Mouse (Mus musculus) megakaryocyte, embryonic 14.5 days (primary cell): ENCODE data around the gene Optc. TPM values are rescaled to one million over a fixed set of nuclear protein-coding genes. Genes with fewer than 3 reads are reported as not detected.
A peak's percentile ranks its signal among the peaks of the same experiment; 100 is the strongest.

Source experiments
- H3K27me3 ChIP-seq: replicated peaks from 2 replicates; pipeline ENCODE3; 2012; ENCODE audit warnings: inconsistent platforms
- H3K36me3 ChIP-seq: replicated peaks from 2 replicates; pipeline ENCODE3; 2012; ENCODE audit warnings: low read length, inconsistent platforms, mixed read lengths
- H3K4me1 ChIP-seq: 2 replicates; pipeline ENCODE4 v1.6.1; 2012; ENCODE audit warnings: inconsistent platforms
- H3K4me3 ChIP-seq: replicated peaks from 2 replicates; pipeline ENCODE3; 2012; ENCODE audit warnings: moderate library complexity, mild to moderate bottlenecking, inconsistent platforms
- H3K9me3 ChIP-seq: 2 replicates; pipeline ENCODE4 v1.6.1; 2012; ENCODE audit warnings: inconsistent platforms
- FLI1 ChIP-seq: IDR thresholded peaks from 2 replicates; pipeline ENCODE4 v1.6.1; 2012; ENCODE audit warnings: low read length, inconsistent platforms, mixed read lengths
- GATA1 ChIP-seq: IDR thresholded peaks from 3 replicates; pipeline ENCODE4 v1.6.1; 2012; ENCODE audit warnings: mixed read lengths, low read length, inconsistent platforms, borderline replicate concordance
- polyA plus RNA-seq: library from polyadenylated mRNA; stranded (reverse); fragments of >175 nt; gene quantifications from 2 replicates; pipeline ENCODE4 v1.2.3, GENCODE M21; 2012; ENCODE audit warnings: low replicate concordance; ENCODE audit not compliant: insufficient read depth

Optc gene
- polyA plus RNA-seq, 1 experiment, result not detected

- TF ChIP-seq GATA1 (no peak), FLI1 (no peak)
- Histone ChIP-seq H3K27me3 (peaks cover 24% of the 10 kb centered on the region), H3K9me3 (peaks cover 12% of the 10 kb centered on the region), H3K4me1 (peaks cover 32% of the 10 kb centered on the region), H3K36me3 (no peaks in the 10 kb centered on the region), H3K4me3 (no peak overlapping the region)
These were observed 31.9 kb upstream of the Optc start for GRCm38 (mm10) chr1:133939708-133940107.

- no peak for TF ChIP-seq FLI1
- no peak for TF ChIP-seq GATA1
- peaks cover 44% of the 10 kb centered on the region for H3K4me1 ChIP-seq
- H3K36me3 ChIP-seq, result no peaks in the 10 kb centered on the region
- H3K4me3 ChIP-seq, result no peak overlapping the region
- H3K27me3 ChIP-seq, result peaks cover 35% of the 10 kb centered on the region
- H3K9me3 ChIP-seq, result peaks cover 12% of the 10 kb centered on the region
These were observed 28.4 kb upstream of the Optc start for GRCm38 (mm10) chr1:133936169-133936568.

- Histone ChIP-seq H3K27me3 (peaks cover 50% of the 10 kb centered on the region), H3K4me1 (peaks cover 47% of the 10 kb centered on the region), H3K9me3 (peaks cover 12% of the 10 kb centered on the region), H3K4me3 (no peak overlapping the region), H3K36me3 (no peaks in the 10 kb centered on the region)
- no peak for TF ChIP-seq FLI1
- TF ChIP-seq GATA1, result no peak
These were observed 26.7 kb upstream of the Optc start for GRCm38 (mm10) chr1:133934354-133934963.

GRCm38 (mm10) chr1:133933301-133934195 lies 25.7 kb upstream of the Optc start:
- TF ChIP-seq FLI1 (no peak), GATA1 (no peak)
- Histone ChIP-seq H3K4me1 (peaks cover 52% of the 10 kb centered on the region), H3K4me3 (peak overlapping the region; percentile 46), H3K36me3 (no peaks in the 10 kb centered on the region), H3K9me3 (peaks cover 12% of the 10 kb centered on the region), H3K27me3 (peaks cover 54% of the 10 kb centered on the region)

GRCm38 (mm10) chr1:133929980-133930379 lies 22.2 kb upstream of the Optc start:
- peaks cover 43% of the 10 kb centered on the region for H3K4me1 ChIP-seq
- no peak overlapping the region for H3K4me3 ChIP-seq
- peaks cover 42% of the 10 kb centered on the region for H3K27me3 ChIP-seq
- H3K9me3 ChIP-seq, result peaks cover 10% of the 10 kb centered on the region
- TF ChIP-seq GATA1 (no peak), FLI1 (no peak)
- no peaks in the 10 kb centered on the region for H3K36me3 ChIP-seq

- H3K36me3 ChIP-seq, result no peaks in the 10 kb centered on the region
- H3K27me3 ChIP-seq, result peaks cover 24% of the 10 kb centered on the region
- H3K9me3 ChIP-seq, result peaks cover 10% of the 10 kb centered on the region
- no peak for TF ChIP-seq GATA1
- H3K4me3 ChIP-seq, result no peak overlapping the region
- peaks cover 48% of the 10 kb centered on the region for H3K4me1 ChIP-seq
These were observed 17.4 kb upstream of the Optc start for GRCm38 (mm10) chr1:133925223-133925622.

GRCm38 (mm10) chr1:133924141-133924875 lies 16.5 kb upstream of the Optc start:
- Histone ChIP-seq H3K4me1 (peaks cover 48% of the 10 kb centered on the region), H3K27me3 (peaks cover 26% of the 10 kb centered on the region), H3K9me3 (peaks cover 10% of the 10 kb centered on the region), H3K36me3 (no peaks in the 10 kb centered on the region), H3K4me3 (no peak overlapping the region)
- TF ChIP-seq FLI1 (no peak), GATA1 (no peak)

GRCm38 (mm10) chr1:133923071-133923470 lies 15.3 kb upstream of the Optc start:
- peaks cover 10% of the 10 kb centered on the region for H3K9me3 ChIP-seq
- H3K4me1 ChIP-seq, result peaks cover 44% of the 10 kb centered on the region
- no peaks in the 10 kb centered on the region for H3K36me3 ChIP-seq
- H3K4me3 ChIP-seq, result no peak overlapping the region
- TF ChIP-seq FLI1 (no peak), GATA1 (no peak)
- H3K27me3 ChIP-seq, result peaks cover 35% of the 10 kb centered on the region

- Histone ChIP-seq H3K9me3 (peaks cover 6% of the 10 kb centered on the region), H3K27me3 (peaks cover 47% of the 10 kb centered on the region), H3K4me1 (peaks cover 53% of the 10 kb centered on the region), H3K4me3 (no peak within 1 kb of the TSS), H3K36me3 (no peaks in the 10 kb centered on the region)
- TF ChIP-seq GATA1 (no peak), FLI1 (no peak)
These were observed 13.5 kb upstream of the Optc start, which contains the start of gene Prelp for GRCm38 (mm10) chr1:133921304-133921751. Gene Prelp (minus strand): TSS chr1:133921414.

- Histone ChIP-seq H3K4me1 (peaks cover 57% of the 10 kb centered on the region), H3K9me3 (peaks cover under 1% of the 10 kb centered on the region; the same call in 1 of the 2 replicates), H3K36me3 (no peaks in the 10 kb centered on the region), H3K4me3 (no peak overlapping the region), H3K27me3 (peaks cover 52% of the 10 kb centered on the region)
- TF ChIP-seq FLI1 (no peak), GATA1 (no peak)
These were observed 13.1 kb upstream of the Optc start for GRCm38 (mm10) chr1:133920876-133921275.
